Mouse (Mus musculus): Measurements from ENCODE around the gene Ccdc194. TPM values are rescaled to one million over a fixed set of nuclear protein-coding genes. Genes with fewer than 3 reads are reported as not detected.
"Not testable (repeated sequence)": the region's sequence is repeated elsewhere in the genome, so short reads cannot be mapped to it uniquely, and the experiment has no call there.

The Ccdc194 gene
- polyA plus RNA-seq, 1 experiment = 0.16 TPM

DNA sequence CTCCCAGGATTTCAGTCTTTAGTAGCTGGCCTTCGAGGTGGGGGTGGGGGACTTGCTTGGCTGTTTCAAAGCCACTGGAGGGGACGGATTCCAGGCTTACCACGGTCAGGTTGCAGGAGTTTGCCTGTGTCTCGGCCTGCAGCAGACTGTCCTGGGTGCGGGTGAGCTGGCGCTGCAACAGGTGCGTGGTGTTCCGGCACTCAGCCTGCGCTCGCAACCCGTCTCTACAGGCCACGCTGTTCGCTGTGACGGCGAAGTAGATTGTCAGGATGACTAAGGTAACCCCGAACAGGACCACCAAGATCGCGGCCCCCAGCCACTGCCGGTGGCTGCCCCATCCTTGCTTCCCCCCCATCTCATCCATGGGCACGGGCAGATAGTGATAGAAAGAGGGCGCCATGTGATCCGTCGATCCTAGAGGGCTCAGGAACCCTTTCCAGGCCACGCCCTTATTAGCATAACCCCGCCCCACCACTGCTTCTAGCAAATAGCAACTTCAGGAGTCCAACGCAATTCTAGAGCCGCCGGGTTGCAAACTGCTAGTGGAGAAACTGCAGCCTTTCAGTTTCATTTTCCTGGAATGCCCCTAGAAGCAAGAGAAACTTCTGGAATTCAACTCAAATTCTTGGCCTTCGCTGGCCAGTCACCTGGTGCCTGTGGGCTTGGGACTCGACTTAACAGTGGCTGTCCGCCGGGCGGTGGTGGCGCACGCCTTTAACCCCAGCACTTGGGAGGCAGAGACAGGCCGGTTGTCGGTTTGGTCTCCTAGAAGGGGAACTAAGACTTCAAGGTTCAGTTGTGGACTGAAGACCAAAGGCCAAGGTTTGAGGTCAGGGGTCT is 11.7 kb upstream of the Ccdc194 start, which contains the start of gene Bst2:
Bst2 (minus strand) TSS at position 429 of the 840 bp plus-strand sequence.
- TF ChIP-seq FLI1 (IDR thresholded peaks at IDR 0.05; ENCODE audit: low read length) (no peak), GATA1 (IDR thresholded peaks at IDR 0.05; ENCODE audit: borderline replicate concordance, low read length) (no peak)
- Histone ChIP-seq H3K27me3 (replicated peaks) (no peaks in the 10 kb centered on the region), H3K4me3 (replicated peaks) (peak within 1 kb of the TSS; percentile 92)

DNA sequence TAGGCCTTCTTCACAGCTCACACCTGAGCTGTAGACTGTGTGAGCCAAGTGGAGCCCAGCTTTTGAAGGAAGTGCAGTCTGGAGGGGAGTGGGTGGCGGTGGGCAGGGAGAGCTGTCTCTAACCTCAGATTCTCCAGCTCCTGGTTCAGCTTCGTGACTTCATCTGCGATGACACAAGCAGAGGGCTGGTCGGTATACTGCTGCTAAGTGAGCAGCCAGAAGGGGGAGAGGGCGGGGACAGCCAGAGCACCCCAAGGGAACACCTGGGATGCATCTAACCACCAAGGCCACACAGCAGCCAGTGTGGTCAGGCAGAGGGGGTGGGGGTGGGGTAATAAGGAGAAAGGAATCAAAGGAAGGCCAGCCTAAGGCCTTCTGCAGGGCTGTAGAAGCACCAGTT is 10.2 kb upstream of the Ccdc194 start:
- TF ChIP-seq GATA1 (IDR thresholded peaks at IDR 0.05; ENCODE audit: borderline replicate concordance, low read length) = no peak
- TF ChIP-seq FLI1 (IDR thresholded peaks at IDR 0.05; ENCODE audit: low read length) = no peak
- H3K4me3 ChIP-seq (replicated peaks) = peak overlapping the region; percentile 92
- H3K36me3 ChIP-seq (replicated peaks; ENCODE audit: low read length) = peaks cover 12% of the 10 kb centered on the region
- H3K27me3 ChIP-seq (replicated peaks) = no peaks in the 10 kb centered on the region
- H3K9me3 ChIP-seq = no peaks in the 10 kb centered on the region
- peaks cover 60% of the 10 kb centered on the region for H3K4me1 ChIP-seq

More for the DNA sequence above, 11.7 kb upstream of the Ccdc194 start, which contains the start of gene Bst2:
- peaks cover 62% of the 10 kb centered on the region for H3K4me1 ChIP-seq
- H3K36me3 ChIP-seq (replicated peaks; ENCODE audit: low read length) = peaks cover 12% of the 10 kb centered on the region
- H3K9me3 ChIP-seq = no peaks in the 10 kb centered on the region

DNA sequence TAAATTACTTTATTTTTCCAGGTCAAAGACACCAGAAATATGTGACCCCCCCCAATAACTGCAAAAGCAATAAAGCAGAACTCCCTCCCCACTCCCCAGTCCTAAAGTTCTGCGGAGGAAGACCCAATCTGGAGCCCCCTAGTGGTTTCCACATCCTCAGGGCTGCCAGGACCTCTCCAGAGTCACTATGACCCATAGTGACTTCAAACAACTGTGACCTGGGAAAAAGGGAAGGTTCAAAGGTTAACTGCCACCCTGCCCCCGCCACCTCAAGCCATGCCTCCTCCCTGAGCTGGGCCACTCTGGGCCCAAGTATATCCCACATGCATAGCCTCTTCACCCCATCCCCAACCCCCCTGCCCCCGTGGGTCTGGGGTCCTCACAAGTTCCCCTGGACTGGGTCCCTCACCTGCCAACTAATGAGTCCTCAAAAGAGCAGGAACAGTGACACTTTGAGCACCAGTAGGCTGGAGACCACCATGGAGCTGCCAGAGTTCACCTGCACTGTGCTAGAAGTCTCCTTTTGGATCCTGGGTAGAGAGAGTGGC is 8.8 kb upstream of the Ccdc194 start:
- TF ChIP-seq GATA1 (IDR thresholded peaks at IDR 0.05; ENCODE audit: borderline replicate concordance, low read length) (no peak), FLI1 (IDR thresholded peaks at IDR 0.05; ENCODE audit: low read length) (no peak)
- H3K27me3 ChIP-seq (replicated peaks) = no peaks in the 10 kb centered on the region
- H3K4me1 ChIP-seq = peaks cover 71% of the 10 kb centered on the region
- H3K36me3 ChIP-seq (replicated peaks; ENCODE audit: low read length) = peaks cover 12% of the 10 kb centered on the region
- no peaks in the 10 kb centered on the region for H3K9me3 ChIP-seq
- no peak overlapping the region for H3K4me3 ChIP-seq (replicated peaks)

DNA sequence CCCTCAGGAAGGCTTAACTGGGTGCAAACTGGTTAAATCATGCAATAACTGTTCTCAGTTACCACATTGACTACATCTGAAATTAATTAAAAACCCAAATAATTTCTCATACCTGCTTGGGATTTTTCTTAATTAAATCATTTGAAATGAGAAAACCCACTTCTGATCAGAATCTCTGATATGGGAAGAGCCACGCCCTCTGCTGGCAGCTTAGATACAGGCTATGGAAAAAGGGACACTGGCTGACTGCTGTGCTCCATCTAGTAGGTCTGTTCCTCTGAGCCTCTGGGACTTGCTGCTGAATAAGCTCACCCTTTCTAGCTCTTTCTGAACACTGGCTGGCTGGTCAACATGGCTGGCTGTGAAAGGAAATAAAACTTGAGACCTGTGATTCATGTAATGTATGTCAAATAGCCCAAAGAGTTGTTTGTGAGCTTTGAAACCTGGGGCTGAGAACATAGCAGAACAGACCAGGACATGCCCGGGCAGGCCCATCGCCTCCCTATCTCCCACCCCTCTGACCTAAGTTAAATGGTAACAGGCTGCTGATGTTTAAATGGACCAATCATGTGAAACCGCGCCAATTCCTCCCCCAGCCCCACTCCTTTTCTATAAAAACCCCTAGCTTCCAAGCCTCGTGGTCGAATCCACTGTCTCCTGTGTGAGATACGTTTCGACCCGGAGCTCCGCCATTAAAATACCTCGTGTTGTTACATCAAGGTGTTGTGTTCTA is 5.4 kb upstream of the Ccdc194 start:
- H3K27me3 ChIP-seq (replicated peaks); H3K4me3 ChIP-seq (replicated peaks); H3K9me3 ChIP-seq: not testable (repeated sequence)
- H3K4me1 ChIP-seq = peaks cover 70% of the 10 kb centered on the region
- peaks cover 12% of the 10 kb centered on the region for H3K36me3 ChIP-seq (replicated peaks; ENCODE audit: low read length)

DNA sequence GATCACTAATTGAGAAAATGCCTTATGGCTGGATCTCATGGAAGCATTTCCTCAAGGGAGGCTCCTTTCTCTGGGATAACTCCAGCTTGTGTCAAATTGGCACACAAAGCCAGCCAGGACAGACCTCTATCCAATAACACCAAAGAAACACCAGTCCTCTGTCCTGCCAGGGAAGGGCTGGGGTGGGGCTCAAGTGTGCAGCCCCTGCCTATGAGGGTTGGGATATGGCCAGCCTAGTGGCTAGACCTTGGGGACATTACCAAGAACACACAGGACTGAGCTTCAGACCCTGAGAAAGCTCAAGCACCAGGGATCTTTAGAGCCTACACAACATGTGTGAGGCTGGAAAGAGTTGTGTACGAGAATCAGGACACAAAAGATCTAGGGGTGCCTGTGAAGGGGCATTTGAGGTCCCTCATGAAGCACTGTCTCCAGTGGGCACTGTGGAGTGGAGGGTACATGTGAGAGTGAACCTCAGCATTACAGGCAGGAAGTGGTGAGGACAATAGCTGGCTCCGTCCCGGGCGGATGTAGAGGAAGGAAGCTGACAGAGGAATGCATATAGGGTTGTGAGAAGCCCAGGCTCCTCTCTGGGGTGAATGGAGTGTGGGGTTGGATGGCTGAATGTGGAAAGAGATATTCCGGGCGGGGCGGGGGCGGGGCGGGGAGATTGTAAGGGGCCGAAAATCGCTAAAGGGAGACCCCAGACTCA is 3.0 kb upstream of the Ccdc194 start:
- H3K9me3 ChIP-seq = no peaks in the 10 kb centered on the region
- peaks cover 65% of the 10 kb centered on the region for H3K4me1 ChIP-seq
- TF ChIP-seq GATA1 (IDR thresholded peaks at IDR 0.05; ENCODE audit: borderline replicate concordance, low read length) = no peak
- no peak for TF ChIP-seq FLI1 (IDR thresholded peaks at IDR 0.05; ENCODE audit: low read length)

DNA sequence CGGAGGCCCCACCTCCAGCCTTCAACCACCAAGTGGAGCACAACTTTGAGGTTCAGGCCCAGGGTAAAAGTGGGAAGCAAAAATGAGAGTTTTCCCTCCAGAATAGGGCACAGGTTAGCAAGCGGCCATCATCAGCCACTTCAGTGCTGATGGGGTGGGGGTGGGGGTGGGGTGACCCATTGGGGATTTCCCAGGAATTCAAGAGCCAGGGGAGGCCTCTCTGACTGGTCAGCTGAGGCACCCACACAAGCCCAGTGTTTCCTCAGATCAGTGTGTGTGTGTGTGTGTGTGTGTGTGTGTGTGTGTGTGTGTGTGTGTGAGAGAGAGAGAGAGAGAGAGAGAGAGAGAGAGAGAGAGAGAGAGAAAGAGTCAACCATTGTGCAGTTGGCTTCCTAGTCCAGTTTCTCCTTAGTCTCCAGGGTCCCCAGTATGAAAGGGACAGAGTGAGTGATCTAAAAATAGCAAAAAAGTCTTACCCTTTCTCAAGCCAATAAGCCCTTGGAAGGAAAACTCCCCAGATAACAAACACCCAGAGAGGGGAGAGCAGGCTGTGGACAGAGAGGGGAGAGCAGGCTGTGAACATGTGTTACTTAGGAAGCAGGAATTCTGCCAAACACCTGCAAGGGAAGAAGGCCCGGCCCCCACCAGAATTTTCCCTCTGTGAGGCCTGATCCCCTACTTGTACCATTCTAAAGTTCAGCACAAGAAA is 1.8 kb upstream of the Ccdc194 start:
- H3K27me3 ChIP-seq (replicated peaks) = peaks cover 14% of the 10 kb centered on the region
- H3K9me3 ChIP-seq = no peaks in the 10 kb centered on the region
- H3K4me1 ChIP-seq = peaks cover 61% of the 10 kb centered on the region

More for the DNA sequence above, 3.0 kb upstream of the Ccdc194 start:
- Histone ChIP-seq H3K27me3 (replicated peaks) (peaks cover 9% of the 10 kb centered on the region), H3K36me3 (replicated peaks; ENCODE audit: low read length) (no peaks in the 10 kb centered on the region), H3K4me3 (replicated peaks) (peak overlapping the region; percentile 78)

DNA sequence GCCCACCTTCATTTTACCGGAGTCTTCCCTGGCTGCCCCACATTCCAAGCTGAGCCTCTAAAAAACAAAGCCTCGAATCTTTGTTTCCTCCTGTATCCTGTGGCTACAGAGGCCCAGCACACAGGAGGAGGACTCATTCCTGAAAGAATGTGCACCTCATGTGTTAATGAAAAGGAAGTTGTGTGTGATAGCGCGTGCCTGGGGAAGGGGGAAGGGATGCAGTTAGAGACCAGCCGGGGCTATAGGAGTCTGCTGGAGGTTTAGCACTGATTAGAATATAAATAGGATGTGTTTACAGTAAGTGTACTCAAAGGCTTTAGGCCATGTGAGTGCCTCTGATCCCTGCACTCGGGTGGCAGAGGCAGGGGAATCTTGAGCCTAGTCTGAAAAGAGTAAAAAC is 761 bp upstream of the Ccdc194 start:
- Histone ChIP-seq H3K27me3 (replicated peaks) (peaks cover 14% of the 10 kb centered on the region), H3K4me1 (peaks cover 72% of the 10 kb centered on the region)
- TF ChIP-seq FLI1 (IDR thresholded peaks at IDR 0.05; ENCODE audit: low read length) (no peak), GATA1 (IDR thresholded peaks at IDR 0.05; ENCODE audit: borderline replicate concordance, low read length) (no peak)

More for the DNA sequence above, 1.8 kb upstream of the Ccdc194 start:
- Histone ChIP-seq H3K4me3 (replicated peaks) (peak overlapping the region; percentile 43), H3K36me3 (replicated peaks; ENCODE audit: low read length) (no peaks in the 10 kb centered on the region)
- no peak for TF ChIP-seq FLI1 (IDR thresholded peaks at IDR 0.05; ENCODE audit: low read length)
- TF ChIP-seq GATA1 (IDR thresholded peaks at IDR 0.05; ENCODE audit: borderline replicate concordance, low read length) = no peak

DNA sequence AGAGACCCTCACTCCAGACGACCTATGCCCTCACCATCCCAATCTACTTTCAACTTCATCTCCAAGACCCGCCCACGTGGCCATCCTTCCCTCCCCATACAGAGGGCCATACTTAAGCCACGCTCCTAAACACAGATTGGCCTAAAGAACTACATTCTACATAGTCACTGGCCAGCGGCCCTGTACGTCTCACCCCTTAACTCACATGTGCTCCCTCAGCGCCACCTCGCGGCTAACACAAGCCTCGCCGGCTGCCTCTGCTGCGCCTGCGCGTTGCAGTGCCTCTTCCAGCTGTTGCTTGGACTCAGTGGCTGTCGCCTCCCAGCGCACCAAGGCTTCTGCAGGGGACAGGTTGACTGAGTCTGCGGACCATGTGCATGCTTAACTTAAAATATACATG is 3.9 kb downstream of the Ccdc194 start:
- H3K27me3 ChIP-seq (replicated peaks) = peaks cover 24% of the 10 kb centered on the region
- TF ChIP-seq FLI1 (IDR thresholded peaks at IDR 0.05; ENCODE audit: low read length) (no peak), GATA1 (IDR thresholded peaks at IDR 0.05; ENCODE audit: borderline replicate concordance, low read length) (no peak)
- no peaks in the 10 kb centered on the region for H3K9me3 ChIP-seq
- peaks cover 43% of the 10 kb centered on the region for H3K4me1 ChIP-seq
- H3K4me3 ChIP-seq (replicated peaks) = peak overlapping the region; percentile 64
- no peaks in the 10 kb centered on the region for H3K36me3 ChIP-seq (replicated peaks; ENCODE audit: low read length)

More for the DNA sequence above, 761 bp upstream of the Ccdc194 start:
- no peaks in the 10 kb centered on the region for H3K9me3 ChIP-seq
- no peak overlapping the region for H3K4me3 ChIP-seq (replicated peaks)
- no peaks in the 10 kb centered on the region for H3K36me3 ChIP-seq (replicated peaks; ENCODE audit: low read length)

DNA sequence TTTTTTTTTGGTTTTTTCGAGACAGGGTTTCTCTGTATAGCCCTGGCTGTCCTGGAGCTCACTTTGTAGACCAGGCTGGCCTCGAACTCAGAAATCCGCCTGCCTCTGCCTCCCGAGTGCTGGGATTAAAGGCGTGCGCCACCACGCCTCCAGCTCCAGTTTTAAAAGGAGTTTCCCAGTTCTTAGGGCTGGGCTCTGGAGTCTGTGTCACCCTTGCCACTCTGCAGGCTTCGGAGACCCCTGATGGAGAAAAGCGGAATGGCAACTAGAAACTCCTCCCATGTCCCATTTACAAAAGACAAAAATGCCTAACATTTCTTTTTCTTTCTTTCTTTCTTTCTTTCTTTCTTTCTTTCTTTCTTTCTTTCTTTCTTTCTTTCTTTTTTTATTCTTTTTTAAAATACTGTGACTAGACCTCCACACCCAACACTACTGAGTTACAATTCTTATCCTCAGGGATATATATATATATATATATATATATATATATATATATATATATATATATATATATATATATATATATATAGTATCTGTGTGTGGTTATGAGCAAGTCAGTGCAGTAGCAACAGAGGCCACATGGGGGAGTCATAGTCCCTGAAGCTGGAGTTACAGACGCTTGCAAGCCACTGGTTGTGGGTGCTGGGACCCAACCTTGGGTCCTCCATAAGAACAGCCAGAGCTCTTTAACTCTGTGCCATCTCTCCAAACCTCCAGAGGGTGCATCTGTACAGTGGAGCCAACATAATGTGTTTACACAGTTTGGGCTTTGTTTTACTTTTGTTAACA is 6.3 kb downstream of the Ccdc194 start:
- not testable (repeated sequence) for H3K4me3 ChIP-seq (replicated peaks); H3K36me3 ChIP-seq (replicated peaks; ENCODE audit: low read length); H3K9me3 ChIP-seq
- peaks cover 15% of the 10 kb centered on the region for H3K27me3 ChIP-seq (replicated peaks)
- H3K4me1 ChIP-seq = peaks cover 25% of the 10 kb centered on the region

Data from megakaryocyte, embryonic 14.5 days (primary cell).